Mouse (Mus musculus) heart, adult 9 months (tissue): Measurements from ENCODE around the gene Erc2.
"Not testable (repeated sequence)": the region's sequence is repeated elsewhere in the genome, so short reads cannot be mapped to it uniquely, and the experiment has no call there.

ENCODE experiments used
- DNase-seq, 2 experiments: peaks; one replicate each; pipeline ENCODE4 v3.0.0; 2022; ENCODE audit warnings: low spot score in 2 of 2

Erc2 gene

GRCm38 (mm10) chr14:27622176-27622922 is at the start of gene Erc2:
Erc2 (plus strand) TSS chr14:27622428.
- DNase-seq, result peak; percentile 16 to 24

GRCm38 (mm10) chr14:27578443-27578842 is 43.8 kb upstream of the Erc2 start:
- no peak for DNase-seq

- DNase-seq, result not testable (repeated sequence)
Observed at GRCm38 (mm10) chr14:27589616-27590015, 32.6 kb upstream of the Erc2 start.

GRCm38 (mm10) chr14:27592163-27592562 is 30.1 kb upstream of the Erc2 start:
- no peak for DNase-seq

- DNase-seq, result peak; percentile 23 to 34
Observed at GRCm38 (mm10) chr14:27596265-27596664, 26.0 kb upstream of the Erc2 start.

GRCm38 (mm10) chr14:27602136-27602535 is 20.1 kb upstream of the Erc2 start:
- DNase-seq, result no peak

- DNase-seq, result no peak
Observed at GRCm38 (mm10) chr14:27607419-27607818, 14.8 kb upstream of the Erc2 start.

- DNase-seq, result no peak
Observed at GRCm38 (mm10) chr14:27613766-27614165, 8.5 kb upstream of the Erc2 start.

- DNase-seq, result no peak
Observed at GRCm38 (mm10) chr14:27617286-27617685, 4.9 kb upstream of the Erc2 start.

- DNase-seq, result no peak
Observed at GRCm38 (mm10) chr14:27621576-27621975, 652 bp upstream of the Erc2 start.

GRCm38 (mm10) chr14:27622923-27623219 is 643 bp downstream of the Erc2 start:
- no peak for DNase-seq

- DNase-seq, result peak; percentile 4 to 5
Observed at GRCm38 (mm10) chr14:27623368-27623767, 1.1 kb downstream of the Erc2 start.

GRCm38 (mm10) chr14:27628701-27629100 is 6.5 kb downstream of the Erc2 start:
- no peak for DNase-seq

GRCm38 (mm10) chr14:27629369-27630012 is 7.3 kb downstream of the Erc2 start:
- DNase-seq, result no peak

- DNase-seq, result no peak
Observed at GRCm38 (mm10) chr14:27630973-27631640, 8.9 kb downstream of the Erc2 start.

GRCm38 (mm10) chr14:27634761-27635160 is 12.5 kb downstream of the Erc2 start:
- no peak for DNase-seq

- no peak for DNase-seq
Observed at GRCm38 (mm10) chr14:27636556-27636955, 14.3 kb downstream of the Erc2 start.

- DNase-seq, result no peak
Observed at GRCm38 (mm10) chr14:27641382-27641781, 19.2 kb downstream of the Erc2 start.

- DNase-seq, result no peak
Observed at GRCm38 (mm10) chr14:27642981-27643380, 20.8 kb downstream of the Erc2 start.

GRCm38 (mm10) chr14:27654670-27655069 is 32.4 kb downstream of the Erc2 start:
- DNase-seq, result no peak

- no peak for DNase-seq
Observed at GRCm38 (mm10) chr14:27658616-27659015, 36.4 kb downstream of the Erc2 start.

GRCm38 (mm10) chr14:27661466-27661865 is 39.2 kb downstream of the Erc2 start:
- no peak for DNase-seq

- DNase-seq, result no peak
Observed at GRCm38 (mm10) chr14:27662251-27662650, 40.0 kb downstream of the Erc2 start.
